Mouse (Mus musculus) midbrain, embryonic 15.5 days (tissue): ENCODE results near the gene Adam1a. TPM values are rescaled to one million over a fixed set of nuclear protein-coding genes. Genes with fewer than 3 reads are reported as not detected.

Experiments
- ATAC-seq: fragments of 200-750 bp; cut with Nextera tagmentation; replicated peaks from 2 replicates; pipeline ENCODE4 v1.8.0; 2017; ENCODE audit warnings: moderate TSS enrichment
- H3K27ac ChIP-seq: fragments of 300-500 bp; sonication (generic); 2 replicates; pipeline ENCODE4 v1.5.1; 2015; ENCODE audit warnings: mild to moderate bottlenecking, inconsistent platforms
- H3K27me3 ChIP-seq: fragments of 300-500 bp; sonication (generic); replicated peaks from 2 replicates; pipeline ENCODE4 v1.6.1; 2015; ENCODE audit warnings: inconsistent platforms
- H3K36me3 ChIP-seq: fragments of 300-500 bp; sonication (generic); replicated peaks from 2 replicates; pipeline ENCODE4 v1.6.1; 2015; ENCODE audit warnings: inconsistent platforms
- H3K4me1 ChIP-seq: fragments of 300-500 bp; sonication (generic); 2 replicates; pipeline ENCODE4 v1.6.1; 2015; ENCODE audit warnings: inconsistent platforms
- H3K4me2 ChIP-seq: fragments of 300-500 bp; sonication (generic); 2 replicates; pipeline ENCODE4 v1.6.1; 2015; ENCODE audit warnings: inconsistent platforms, mild to moderate bottlenecking, moderate library complexity
- H3K4me3 ChIP-seq: fragments of 300-500 bp; sonication (generic); 2 replicates; pipeline ENCODE4 v1.5.1; 2015; ENCODE audit warnings: mild to moderate bottlenecking, inconsistent platforms
- H3K9ac ChIP-seq: fragments of 300-500 bp; sonication (generic); 2 replicates; pipeline ENCODE4 v1.6.1; 2015; ENCODE audit warnings: mild to moderate bottlenecking, inconsistent platforms
- H3K9me3 ChIP-seq: fragments of 300-500 bp; sonication (generic); 2 replicates; pipeline ENCODE4 v1.6.1; 2016; ENCODE audit warnings: inconsistent platforms
- WGBS: fragments of 180-500 bp; shearing (Covaris S2); methylation state at CpG from one replicate; pipeline ENCODE4 v1.1.7; 2015; ENCODE audit warnings: mixed read lengths; 5-methylcytosine and 5-hydroxymethylcytosine counted together
- polyA plus RNA-seq: library from polyadenylated mRNA; unstranded; fragments of >200 nt; fragmentation: Nextera tagmentation; extraction: Ambion mirVana; gene quantifications from 2 replicates; pipeline ENCODE4 v1.2.1, GENCODE M21; 2015

Adam1a gene
- polyA plus RNA-seq, 1 experiment from 2014 or later, result 7.3 TPM

- Histone ChIP-seq H3K9ac (peak overlapping the region; percentile 92), H3K27me3 (no peaks in the 10 kb centered on the region), H3K36me3 (no peaks in the 10 kb centered on the region), H3K4me2 (peak overlapping the region; percentile 63), H3K27ac (peak overlapping the region; percentile 98), H3K4me3 (peak overlapping the region; percentile 75), H3K4me1 (peaks cover 38% of the 10 kb centered on the region), H3K9me3 (no peaks in the 10 kb centered on the region)
- peak; percentile 15; the same call in 1 of the 2 replicates for ATAC-seq
- 40% methylated on average over 6 of the region's 6 CpGs for WGBS
Observed at GRCm38 (mm10) chr5:121546530-121546895, 1.2 kb upstream of the Adam1a start.

DNA sequence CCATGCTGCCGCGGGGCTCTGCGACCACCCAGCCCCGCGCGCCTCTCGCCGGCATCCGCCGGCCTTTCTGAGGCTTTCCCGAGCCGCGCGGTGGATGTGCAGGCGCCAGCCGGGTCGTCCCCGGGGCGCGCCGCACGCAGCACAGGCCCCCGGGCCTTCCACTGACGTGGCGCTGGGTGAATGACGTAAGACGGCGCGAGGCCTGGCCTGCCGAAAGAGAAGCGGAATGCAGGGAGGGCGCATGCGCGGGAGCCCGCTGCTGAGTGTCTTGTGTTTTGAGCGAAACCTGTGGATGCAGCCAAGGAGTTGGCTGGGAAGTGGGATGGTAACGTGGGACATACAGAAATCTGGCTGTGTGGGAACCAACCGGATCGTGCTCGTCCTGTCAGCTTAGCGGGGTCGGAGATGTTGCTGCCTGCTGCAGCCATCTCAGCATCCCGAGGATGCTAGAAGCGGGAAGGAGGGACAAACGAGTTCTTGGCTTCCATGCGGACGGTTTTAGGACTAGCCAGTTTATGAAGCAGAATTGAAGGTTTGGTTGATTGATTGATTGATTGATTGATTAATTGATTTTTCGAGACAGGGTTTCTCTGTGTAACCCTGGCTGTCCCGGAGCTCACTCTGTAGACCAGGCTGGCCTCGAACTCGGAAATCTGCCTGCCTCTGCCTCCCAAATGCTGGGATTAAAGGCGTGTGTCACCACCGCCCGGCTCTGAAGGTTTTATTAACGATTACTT, 679 bp upstream of the Adam1a start, which contains the start of gene Mapkapk5:
Mapkapk5 (minus strand) TSS at position 113 of the 737 bp plus-strand sequence.
- peak within 1 kb of the TSS; percentile 92 for H3K9ac ChIP-seq
- WGBS, result 2% methylated on average over 51 of the region's 55 CpGs
- peak within 1 kb of the TSS; percentile 98 for H3K27ac ChIP-seq

DNA sequence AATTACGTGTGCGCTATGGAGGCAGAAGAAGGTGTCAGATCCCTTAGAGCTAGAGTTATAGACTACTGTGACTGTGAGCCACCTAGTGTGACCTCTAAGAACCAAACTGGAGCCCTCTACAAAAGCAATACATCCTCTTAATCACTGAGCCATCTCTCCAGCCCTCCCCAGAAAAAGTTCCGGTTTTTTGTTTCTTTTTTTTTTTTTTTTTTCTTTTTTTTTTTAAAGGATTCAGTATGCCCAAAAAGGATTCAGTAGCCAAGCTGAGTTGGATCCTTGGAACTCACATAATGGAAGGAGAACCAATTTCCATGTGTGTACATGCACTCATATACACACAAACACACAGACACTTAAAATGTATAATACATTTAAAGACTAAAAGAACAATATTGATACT, 1.9 kb downstream of the Adam1a start:
- Histone ChIP-seq H3K36me3 (no peaks in the 10 kb centered on the region), H3K27me3 (no peaks in the 10 kb centered on the region), H3K9me3 (no peaks in the 10 kb centered on the region), H3K4me1 (peaks cover 38% of the 10 kb centered on the region), H3K4me3 (no peak overlapping the region), H3K27ac (no peak overlapping the region), H3K9ac (no peak overlapping the region), H3K4me2 (no peak overlapping the region)
- ATAC-seq, result no peak
- 79% methylated on average over 3 of the region's 3 CpGs for WGBS

More for the DNA sequence above, 679 bp upstream of the Adam1a start, which contains the start of gene Mapkapk5:
- peak within 1 kb of the TSS; percentile 63 for H3K4me2 ChIP-seq
- H3K27me3 ChIP-seq, result no peaks in the 10 kb centered on the region
- peak within 1 kb of the TSS; percentile 75 for H3K4me3 ChIP-seq
- peak; percentile 95 for ATAC-seq
- H3K9me3 ChIP-seq, result no peaks in the 10 kb centered on the region
- no peaks in the 10 kb centered on the region for H3K36me3 ChIP-seq
- peaks cover 38% of the 10 kb centered on the region for H3K4me1 ChIP-seq

DNA sequence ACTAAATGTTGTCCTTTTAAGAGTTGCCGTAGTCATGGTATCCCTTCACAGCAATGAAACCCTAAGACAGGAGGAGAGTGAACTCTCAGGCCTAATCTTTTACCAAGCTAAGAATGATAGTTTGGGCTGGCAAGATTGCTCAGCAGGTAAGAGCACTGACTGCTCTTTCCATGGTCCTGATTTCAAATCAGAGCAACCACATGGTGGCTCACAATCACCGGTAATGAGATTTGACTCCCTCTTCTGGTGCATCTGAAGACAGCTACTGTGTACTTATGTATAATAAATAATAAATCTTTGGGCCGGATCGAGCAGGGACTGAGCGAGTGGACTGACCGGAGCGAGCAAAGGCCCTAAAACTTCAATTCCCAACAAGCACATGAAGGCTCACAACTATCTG, 4.0 kb downstream of the Adam1a start:
- Histone ChIP-seq H3K4me3 (no peak overlapping the region), H3K4me1 (peaks cover 29% of the 10 kb centered on the region), H3K9ac (no peak overlapping the region), H3K36me3 (peaks cover under 1% of the 10 kb centered on the region; the same call in 1 of the 2 replicates), H3K27me3 (no peaks in the 10 kb centered on the region), H3K4me2 (no peak overlapping the region), H3K27ac (no peak overlapping the region), H3K9me3 (no peaks in the 10 kb centered on the region)
- no peak for ATAC-seq
- 87% methylated on average over 7 of the region's 7 CpGs for WGBS

DNA sequence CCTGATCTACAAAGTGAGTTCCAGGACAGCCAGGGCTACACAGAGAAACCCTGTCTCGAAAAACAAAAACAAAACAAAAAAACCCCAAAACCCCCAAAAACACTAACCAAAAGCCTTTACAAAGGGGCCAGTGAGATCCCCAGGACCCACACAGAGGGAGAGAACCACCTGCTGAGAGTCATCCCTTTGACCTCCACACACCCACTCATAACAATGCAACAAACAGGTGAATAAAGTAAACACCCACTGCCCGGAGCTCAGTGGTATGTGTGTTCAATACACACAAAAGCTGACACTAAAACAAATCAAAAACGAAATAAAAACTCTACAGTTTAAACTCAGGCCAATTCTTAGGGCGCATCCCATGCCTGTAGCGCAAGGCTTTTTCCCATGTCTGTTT, 5.2 kb downstream of the Adam1a start:
- 90% methylated on average over 5 of the region's 5 CpGs for WGBS
- H3K36me3 ChIP-seq, result peaks cover 12% of the 10 kb centered on the region; the same call in 1 of the 2 replicates
- no peak overlapping the region for H3K27ac ChIP-seq
- H3K27me3 ChIP-seq, result no peaks in the 10 kb centered on the region
- H3K4me1 ChIP-seq, result peaks cover 28% of the 10 kb centered on the region
- H3K9ac ChIP-seq, result no peak overlapping the region
- no peaks in the 10 kb centered on the region for H3K9me3 ChIP-seq
- no peak overlapping the region for H3K4me2 ChIP-seq
- no peak overlapping the region for H3K4me3 ChIP-seq
- no peak for ATAC-seq

GRCm38 (mm10) chr5:121537588-121537987, 7.7 kb downstream of the Adam1a start:
- Histone ChIP-seq H3K27ac (no peak overlapping the region), H3K4me2 (no peak overlapping the region), H3K9me3 (no peaks in the 10 kb centered on the region), H3K36me3 (peaks cover 31% of the 10 kb centered on the region), H3K4me3 (no peak overlapping the region), H3K27me3 (no peaks in the 10 kb centered on the region), H3K4me1 (peaks cover 6% of the 10 kb centered on the region), H3K9ac (no peak overlapping the region)
- WGBS, result 79% methylated on average over 2 of the region's 2 CpGs
- ATAC-seq, result no peak

- ATAC-seq, result no peak
- Histone ChIP-seq H3K27me3 (no peaks in the 10 kb centered on the region), H3K36me3 (peaks cover 37% of the 10 kb centered on the region), H3K27ac (no peak overlapping the region), H3K4me1 (peaks cover under 1% of the 10 kb centered on the region), H3K4me3 (no peak overlapping the region), H3K4me2 (no peak overlapping the region), H3K9ac (no peak overlapping the region), H3K9me3 (no peaks in the 10 kb centered on the region)
- 60% methylated on average over 7 of the region's 7 CpGs for WGBS
Observed at GRCm38 (mm10) chr5:121536921-121537555, 8.2 kb downstream of the Adam1a start.

DNA sequence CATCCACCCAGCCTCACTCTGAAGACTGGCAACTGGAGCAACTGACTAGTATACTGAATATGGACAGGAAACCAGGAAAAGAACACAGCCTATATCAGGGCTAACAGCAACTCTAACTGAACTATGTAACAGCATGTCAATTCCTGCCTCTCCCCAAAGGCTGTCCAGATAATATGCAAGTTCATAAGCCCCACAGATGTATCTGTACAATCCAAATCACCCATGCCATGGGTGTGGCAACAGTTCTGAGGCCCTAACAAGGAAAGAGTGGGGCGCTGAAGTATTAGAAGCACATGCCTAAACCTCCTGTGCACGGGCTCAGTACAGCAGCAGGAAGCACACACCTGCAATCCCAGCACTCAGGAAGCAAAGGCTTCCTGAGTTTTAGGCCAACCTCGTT, 10.2 kb downstream of the Adam1a start:
- H3K27me3 ChIP-seq, result no peaks in the 10 kb centered on the region
- H3K9me3 ChIP-seq, result no peaks in the 10 kb centered on the region
- no peak overlapping the region for H3K4me2 ChIP-seq
- no peaks in the 10 kb centered on the region; the same call in 1 of the 2 replicates for H3K4me1 ChIP-seq
- WGBS, result 93% methylated on average over 3 of the region's 3 CpGs
- no peak overlapping the region for H3K4me3 ChIP-seq
- no peak overlapping the region for H3K27ac ChIP-seq
- no peak overlapping the region for H3K9ac ChIP-seq
- no peak for ATAC-seq
- H3K36me3 ChIP-seq, result peaks cover 48% of the 10 kb centered on the region

DNA sequence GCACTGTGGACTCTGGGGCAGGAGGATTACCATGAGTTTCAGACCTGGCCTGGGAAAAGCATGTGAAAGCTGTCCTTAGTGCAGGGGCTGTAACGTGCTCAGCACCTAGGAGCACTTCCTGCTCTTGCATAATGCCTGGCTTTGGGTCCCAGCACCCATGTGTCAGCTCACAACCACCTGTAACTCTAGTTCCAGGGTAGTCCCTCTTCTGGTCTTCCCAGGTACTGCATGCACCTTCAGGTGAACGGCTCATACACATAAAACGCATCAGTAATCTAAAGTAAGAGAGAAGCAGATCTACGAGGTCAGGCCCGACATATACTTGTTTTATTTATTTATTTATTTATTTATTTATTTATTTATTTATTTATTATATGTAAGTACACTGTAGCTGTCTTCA, 10.8 kb downstream of the Adam1a start:
- Histone ChIP-seq H3K27ac (no peak overlapping the region), H3K36me3 (peaks cover 48% of the 10 kb centered on the region), H3K4me3 (no peak overlapping the region), H3K9ac (no peak overlapping the region), H3K4me2 (no peak overlapping the region), H3K9me3 (no peaks in the 10 kb centered on the region), H3K27me3 (no peaks in the 10 kb centered on the region), H3K4me1 (no peaks in the 10 kb centered on the region; the same call in 1 of the 2 replicates)
- no peak for ATAC-seq
- 94% methylated on average over 5 of the region's 5 CpGs for WGBS

DNA sequence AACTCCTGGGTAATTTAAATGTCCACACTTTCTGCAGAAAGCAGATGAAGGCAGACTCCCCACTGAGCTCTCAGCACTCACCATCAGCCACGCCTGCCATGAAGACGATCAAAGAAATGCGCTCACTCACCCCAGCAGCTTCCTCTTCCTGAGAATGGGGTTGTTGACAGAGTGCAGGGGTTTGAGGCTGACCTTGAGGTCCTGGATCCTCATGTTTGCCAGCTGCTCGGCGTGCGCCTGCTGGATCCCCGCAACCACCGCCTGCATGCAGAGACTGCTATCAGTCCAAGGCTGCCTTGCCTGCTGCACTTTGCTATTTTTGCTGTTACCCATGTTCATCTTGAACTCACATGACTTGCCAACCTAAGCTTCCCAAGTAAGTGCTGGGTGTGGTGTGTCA, 18.3 kb downstream of the Adam1a start:
- WGBS, result 89% methylated on average over 8 of the region's 8 CpGs
- no peaks in the 10 kb centered on the region for H3K4me1 ChIP-seq
- no peak overlapping the region for H3K4me3 ChIP-seq
- ATAC-seq, result no peak
- H3K27me3 ChIP-seq, result no peaks in the 10 kb centered on the region
- no peaks in the 10 kb centered on the region for H3K9me3 ChIP-seq
- H3K27ac ChIP-seq, result no peak overlapping the region
- no peak overlapping the region for H3K9ac ChIP-seq
- no peak overlapping the region for H3K4me2 ChIP-seq
- H3K36me3 ChIP-seq, result peaks cover 46% of the 10 kb centered on the region

DNA sequence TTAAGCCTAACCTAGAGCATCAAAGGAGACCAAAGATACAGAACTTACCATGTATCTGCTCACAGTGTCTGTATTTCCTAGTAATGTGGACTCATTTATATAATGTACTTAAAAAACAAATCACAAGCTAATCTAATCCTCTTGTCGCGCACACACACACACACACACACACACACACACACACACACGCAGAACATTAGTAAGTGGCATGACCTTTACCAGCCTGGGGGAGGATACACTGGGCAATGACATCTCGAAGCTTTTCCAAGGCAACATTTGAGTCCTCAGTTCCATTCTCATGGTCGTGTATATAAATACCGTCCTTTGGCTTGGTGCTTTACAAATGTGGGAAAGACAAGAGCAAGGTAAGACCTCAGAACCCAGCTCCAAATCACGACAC, 18.8 kb downstream of the Adam1a start:
- Histone ChIP-seq H3K4me3 (no peak overlapping the region), H3K27me3 (no peaks in the 10 kb centered on the region), H3K4me2 (no peak overlapping the region), H3K9me3 (no peaks in the 10 kb centered on the region), H3K27ac (no peak overlapping the region), H3K4me1 (no peaks in the 10 kb centered on the region), H3K9ac (no peak overlapping the region), H3K36me3 (peaks cover 43% of the 10 kb centered on the region)
- ATAC-seq, result no peak
- 91% methylated on average over 7 of the region's 7 CpGs for WGBS

- no peak overlapping the region for H3K27ac ChIP-seq
- H3K4me3 ChIP-seq, result no peak overlapping the region
- H3K27me3 ChIP-seq, result no peaks in the 10 kb centered on the region
- WGBS, result 85% methylated on average over 14 of the region's 14 CpGs
- no peak overlapping the region for H3K4me2 ChIP-seq
- H3K36me3 ChIP-seq, result peaks cover 43% of the 10 kb centered on the region
- H3K9me3 ChIP-seq, result no peaks in the 10 kb centered on the region
- ATAC-seq, result no peak
- no peak overlapping the region for H3K9ac ChIP-seq
- no peaks in the 10 kb centered on the region for H3K4me1 ChIP-seq
Observed at GRCm38 (mm10) chr5:121525774-121526450, 19.4 kb downstream of the Adam1a start.
